Mouse (Mus musculus) gastrocnemius, adult 18-20 months (tissue): ENCODE data around the gene Mobp. TPM values are rescaled to one million over a fixed set of nuclear protein-coding genes. Genes with fewer than 3 reads are reported as not detected.
A peak's percentile ranks its signal among the peaks of the same experiment; 100 is the strongest.
"Not testable (repeated sequence)": the region's sequence is repeated elsewhere in the genome, so short reads cannot be mapped to it uniquely, and the experiment has no call there.

ENCODE experiments used
- DNase-seq: peaks from one replicate; pipeline ENCODE4 v3.0.0; 2021; ENCODE audit warnings: low spot score
- long read RNA-seq, 2 experiments: library from polyadenylated mRNA; stranded (forward); transcript quantifications; one replicate each; pipeline ENCODE4 v2.0.0; 2021
- total RNA-seq, 2 experiments: library from RNA; stranded (reverse); gene quantifications; 2 replicates each; pipeline ENCODE4 v1.2.3; 2021

Gene Mobp
- not detected for total RNA-seq
- long read RNA-seq, experiment 1 = 0 reads
- long read RNA-seq, experiment 2 = 0 reads

DNA sequence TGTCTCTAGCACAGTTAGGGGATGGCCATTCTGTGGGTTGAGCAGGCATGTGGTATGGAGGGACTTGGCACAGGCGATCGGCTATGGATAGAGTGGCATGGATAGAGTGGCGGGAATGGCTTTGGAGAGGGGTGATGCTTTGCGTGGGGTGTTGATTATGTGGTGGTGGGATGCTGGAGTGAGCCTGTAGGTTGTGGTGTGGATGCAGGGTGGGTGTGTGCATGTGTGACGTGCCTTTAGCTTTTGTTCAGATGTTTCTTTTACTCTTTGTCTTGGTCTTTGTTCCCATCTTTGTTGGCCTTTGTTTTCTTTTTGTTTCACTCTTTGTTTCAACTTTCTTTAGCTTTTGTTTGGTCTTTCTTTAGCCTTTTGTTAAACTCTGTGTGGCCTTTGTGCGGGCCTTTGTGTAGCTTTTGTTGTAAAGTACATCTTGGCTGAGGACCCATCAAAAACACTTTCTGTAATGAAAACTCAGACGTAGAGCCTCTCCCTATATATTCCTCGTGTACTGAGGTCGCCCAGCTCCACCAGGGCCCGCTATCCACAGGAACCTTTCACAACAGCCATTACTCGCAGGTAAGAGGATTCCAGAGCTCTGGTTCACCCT lies at the start of gene Mobp:
Gene Mobp, plus strand, starts transcription at position 486 of the 607 bp plus-strand sequence.
- no peak for DNase-seq

- no peak for DNase-seq
Observed at GRCm38 (mm10) chr9:120101165-120101564, 48.3 kb upstream of the Mobp start.

- DNase-seq = not testable (repeated sequence)
Observed at GRCm38 (mm10) chr9:120108953-120109352, 40.6 kb upstream of the Mobp start.

- DNase-seq = peak; percentile 94
Observed at GRCm38 (mm10) chr9:120110211-120111018, 39.1 kb upstream of the Mobp start, which contains the start of gene Slc25a38. TSS of gene Slc25a38 (plus strand) at chr9:120110374.

DNA sequence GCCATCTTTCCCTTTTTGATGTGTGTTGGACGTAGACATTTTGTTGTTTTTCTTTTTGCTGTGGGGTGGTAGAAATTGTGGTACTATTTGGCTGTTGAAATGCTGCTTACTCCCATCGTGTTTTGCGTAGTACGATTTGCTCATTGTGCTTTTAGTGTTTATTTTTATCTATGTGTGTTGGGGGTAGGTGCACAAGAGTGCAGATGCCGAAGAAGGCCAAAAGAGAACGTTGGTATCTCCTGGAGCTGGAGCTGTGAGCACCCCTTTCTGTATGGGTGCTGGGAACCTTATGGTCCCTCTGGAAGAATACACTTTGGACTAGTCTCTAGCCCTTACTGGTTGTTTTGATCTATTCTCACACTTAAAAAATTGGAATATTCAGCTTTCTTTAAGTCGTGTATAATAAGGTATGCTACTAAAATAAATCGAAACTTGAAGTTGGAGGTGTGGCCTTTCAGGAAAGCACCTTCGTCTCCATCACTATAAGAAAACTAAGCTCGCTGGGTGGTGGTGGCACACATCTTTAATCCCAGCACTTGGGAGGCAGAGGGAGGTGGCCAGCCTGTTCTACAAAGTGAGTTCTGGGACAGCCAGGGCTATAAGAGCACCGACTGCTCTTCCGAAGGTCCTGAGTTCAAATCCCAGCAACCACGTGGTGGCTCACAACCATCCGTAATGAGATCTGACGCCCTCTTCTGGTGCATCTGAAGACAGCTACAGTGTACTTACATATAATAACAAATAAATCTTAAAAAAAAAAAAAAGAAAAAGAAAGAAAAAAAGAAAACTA lies 38.2 kb upstream of the Mobp start:
- no peak for DNase-seq

- no peak for DNase-seq
Observed at GRCm38 (mm10) chr9:120112472-120112871, 37.0 kb upstream of the Mobp start.

DNA sequence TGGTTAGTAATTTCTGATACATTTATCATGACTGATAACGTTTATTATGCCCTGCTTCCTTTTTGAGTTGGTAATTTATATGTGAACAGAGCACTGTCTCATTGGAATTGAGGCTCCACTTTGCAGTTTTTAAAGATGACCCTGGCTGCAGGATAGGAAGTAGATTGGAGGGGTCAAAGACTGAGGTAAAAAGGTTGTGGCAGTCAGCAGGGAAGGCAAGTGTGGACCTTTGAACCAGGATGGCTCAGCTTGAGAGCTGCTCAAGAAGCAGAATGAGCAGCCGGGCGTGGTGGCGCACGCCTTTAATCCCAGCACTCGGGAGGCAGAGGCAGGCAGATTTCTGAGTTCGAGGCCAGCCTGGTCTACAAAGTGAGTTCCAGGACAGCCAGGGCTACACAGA lies 36.1 kb upstream of the Mobp start:
- DNase-seq = no peak

- no peak for DNase-seq
Observed at GRCm38 (mm10) chr9:120114051-120114788, 35.3 kb upstream of the Mobp start.

GRCm38 (mm10) chr9:120114789-120115151 lies 34.7 kb upstream of the Mobp start:
- no peak for DNase-seq

GRCm38 (mm10) chr9:120115580-120115979 lies 33.9 kb upstream of the Mobp start:
- DNase-seq = no peak

- no peak for DNase-seq
Observed at GRCm38 (mm10) chr9:120116184-120116624, 33.3 kb upstream of the Mobp start.

DNA sequence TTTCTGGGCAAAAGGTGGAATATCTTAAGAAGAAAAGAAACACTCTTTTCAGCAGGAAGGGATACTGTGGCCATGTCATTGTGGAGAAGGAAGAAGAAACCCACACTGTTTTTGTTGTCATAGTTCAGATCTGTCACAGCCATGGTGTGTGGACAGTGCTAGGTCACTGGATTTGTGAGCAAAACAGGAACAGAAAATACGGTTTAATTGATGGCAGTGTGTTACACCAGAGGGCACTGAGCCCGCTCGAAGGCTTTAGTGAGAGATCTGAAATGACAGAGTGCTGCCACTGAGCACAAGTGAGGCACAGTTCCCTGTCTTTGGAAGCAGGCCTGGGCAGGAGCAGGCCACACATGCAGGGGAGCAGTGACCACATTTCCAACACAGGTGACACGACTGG lies 31.3 kb upstream of the Mobp start:
- DNase-seq = no peak

- no peak for DNase-seq
Observed at GRCm38 (mm10) chr9:120120503-120120902, 29.0 kb upstream of the Mobp start.

- no peak for DNase-seq
Observed at GRCm38 (mm10) chr9:120126868-120127267, 22.6 kb upstream of the Mobp start.

- peak; percentile 96 for DNase-seq
Observed at GRCm38 (mm10) chr9:120127538-120128251, 21.8 kb upstream of the Mobp start, which contains the start of gene Rpsa. TSS of gene Rpsa (plus strand) at chr9:120127689.

GRCm38 (mm10) chr9:120129276-120129675 lies 20.2 kb upstream of the Mobp start:
- DNase-seq = no peak

GRCm38 (mm10) chr9:120131784-120132288 lies 17.7 kb upstream of the Mobp start:
- DNase-seq = no peak

DNA sequence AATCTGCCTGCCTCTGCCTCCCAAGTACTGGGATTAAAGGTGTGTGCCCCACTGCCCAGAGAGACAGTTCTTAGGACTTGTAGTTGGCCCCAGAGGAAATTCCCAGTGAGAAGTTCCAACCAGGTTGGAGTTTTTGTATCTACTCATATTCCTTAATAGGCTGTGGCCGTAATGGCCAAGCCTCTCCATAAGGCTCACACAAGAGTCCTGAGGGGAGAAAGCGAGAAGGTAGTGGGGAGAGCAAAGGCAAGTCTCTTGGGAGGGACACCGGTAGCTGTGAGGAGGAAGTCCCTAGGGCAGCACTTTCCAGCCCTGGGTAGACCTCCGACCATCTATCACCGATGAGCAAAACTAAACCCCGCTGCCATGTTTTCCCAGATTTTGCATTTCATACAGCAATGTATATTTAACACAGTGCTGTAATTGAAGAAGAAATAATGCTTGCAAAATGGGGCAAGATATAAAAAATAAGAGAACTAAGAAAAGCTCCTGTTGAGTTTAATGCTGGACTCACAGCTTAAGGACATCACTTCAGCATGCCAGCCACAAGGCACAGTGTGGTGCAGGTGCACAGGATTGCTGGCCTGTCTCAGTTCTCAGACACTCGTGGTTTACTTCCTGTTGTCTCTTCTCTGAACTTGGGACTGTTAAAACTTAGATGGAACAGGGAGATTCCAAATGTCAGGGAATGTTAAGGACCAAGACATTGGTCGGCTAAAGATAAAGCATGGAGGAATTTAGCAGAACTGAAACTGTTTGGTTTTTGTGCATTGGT lies 16.3 kb upstream of the Mobp start:
- no peak for DNase-seq

- DNase-seq = no peak
Observed at GRCm38 (mm10) chr9:120133755-120134475, 15.6 kb upstream of the Mobp start.
